Mouse (Mus musculus): ENCODE measurements around the gene Dhx40. TPM values are rescaled to one million over a fixed set of nuclear protein-coding genes. Genes with fewer than 3 reads are reported as not detected.
"Not testable (repeated sequence)": the region's sequence is repeated elsewhere in the genome, so short reads cannot be mapped to it uniquely, and the experiment has no call there.

Dhx40 gene
- polyA plus RNA-seq, 1 experiment from 2014 or later: 17.6 TPM

- no peak overlapping the region for H3K4me3 ChIP-seq
- H3K4me1 ChIP-seq (replicated peaks): 0 out of 2 replicates have a peak, but pooled peaks cover 3% of the 10 kb centered on the region
- 95% methylated on average over 2 of the region's 2 CpGs for WGBS
- H3K9ac ChIP-seq: no peak overlapping the region
- no peak overlapping the region for H3K27ac ChIP-seq (replicated peaks)
- ATAC-seq (ENCODE audit: low FRiP score, low read depth): no peak
- no peak overlapping the region for H3K4me2 ChIP-seq
- no peaks in the 10 kb centered on the region for H3K27me3 ChIP-seq
- no peaks in the 10 kb centered on the region for H3K9me3 ChIP-seq
- peaks cover 3% of the 10 kb centered on the region; the same call in 1 of the 2 replicates for H3K36me3 ChIP-seq
These were observed 68.1 kb downstream of the Dhx40 start for GRCm38 (mm10) chr11:86739470-86739869.

- ATAC-seq (ENCODE audit: low FRiP score, low read depth): no peak
- Histone ChIP-seq H3K4me1 (replicated peaks) (0 out of 2 replicates have a peak, but pooled peaks cover 1% of the 10 kb centered on the region), H3K4me3 (no peak overlapping the region), H3K36me3 (peaks cover 3% of the 10 kb centered on the region; the same call in 1 of the 2 replicates), H3K27me3 (no peaks in the 10 kb centered on the region), H3K27ac (replicated peaks) (no peak overlapping the region), H3K9me3 (no peaks in the 10 kb centered on the region), H3K4me2 (no peak overlapping the region), H3K9ac (no peak overlapping the region)
- WGBS: 96% methylated on average over 1 of the region's 1 CpGs
These were observed 68.6 kb downstream of the Dhx40 start for GRCm38 (mm10) chr11:86738956-86739355.

- not testable (repeated sequence) for H3K9me3 ChIP-seq; H3K9ac ChIP-seq; H3K4me3 ChIP-seq; H3K36me3 ChIP-seq; H3K27me3 ChIP-seq; H3K27ac ChIP-seq (replicated peaks); H3K4me2 ChIP-seq; H3K4me1 ChIP-seq (replicated peaks); ATAC-seq (ENCODE audit: low FRiP score, low read depth)
- 93% methylated on average over 1 of the region's 1 CpGs for WGBS
These were observed 69.2 kb downstream of the Dhx40 start for GRCm38 (mm10) chr11:86738308-86738707.

- Histone ChIP-seq H3K36me3 (peaks cover 8% of the 10 kb centered on the region), H3K4me3 (no peak overlapping the region), H3K9me3 (no peaks in the 10 kb centered on the region), H3K27me3 (no peaks in the 10 kb centered on the region), H3K4me1 (replicated peaks) (no peaks in the 10 kb centered on the region), H3K4me2 (no peak overlapping the region), H3K9ac (no peak overlapping the region), H3K27ac (replicated peaks) (no peak overlapping the region)
- WGBS: 85% methylated on average over 8 of the region's 8 CpGs
- no peak for ATAC-seq (ENCODE audit: low FRiP score, low read depth)
These were observed 70.1 kb downstream of the Dhx40 start for GRCm38 (mm10) chr11:86737301-86738000.

DNA sequence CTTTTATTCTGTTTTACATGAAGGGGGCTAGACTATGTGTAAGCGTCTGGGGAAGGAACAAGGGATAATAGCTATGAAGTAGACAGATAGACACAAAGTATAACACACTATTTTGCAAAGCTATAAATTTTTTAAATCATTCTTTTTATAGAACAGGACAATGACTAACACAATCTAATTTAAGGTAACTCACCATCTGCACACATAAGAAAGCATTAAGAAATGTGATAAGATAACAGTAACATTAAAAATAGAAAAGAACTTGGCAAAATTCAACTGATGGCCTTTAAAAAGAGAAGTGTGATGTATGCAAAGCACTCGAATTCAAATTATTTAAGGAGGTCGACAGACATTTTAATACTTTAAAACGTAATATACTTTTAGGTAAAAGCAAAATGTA lies 72.6 kb downstream of the Dhx40 start:
- Histone ChIP-seq H3K4me3 (no peak overlapping the region), H3K27ac (replicated peaks) (no peak overlapping the region), H3K4me1 (replicated peaks) (no peaks in the 10 kb centered on the region), H3K9ac (no peak overlapping the region), H3K9me3 (no peaks in the 10 kb centered on the region), H3K4me2 (no peak overlapping the region), H3K36me3 (peaks cover 21% of the 10 kb centered on the region), H3K27me3 (no peaks in the 10 kb centered on the region)
- WGBS: 96% methylated on average over 4 of the region's 4 CpGs
- ATAC-seq (ENCODE audit: low FRiP score, low read depth): no peak

DNA sequence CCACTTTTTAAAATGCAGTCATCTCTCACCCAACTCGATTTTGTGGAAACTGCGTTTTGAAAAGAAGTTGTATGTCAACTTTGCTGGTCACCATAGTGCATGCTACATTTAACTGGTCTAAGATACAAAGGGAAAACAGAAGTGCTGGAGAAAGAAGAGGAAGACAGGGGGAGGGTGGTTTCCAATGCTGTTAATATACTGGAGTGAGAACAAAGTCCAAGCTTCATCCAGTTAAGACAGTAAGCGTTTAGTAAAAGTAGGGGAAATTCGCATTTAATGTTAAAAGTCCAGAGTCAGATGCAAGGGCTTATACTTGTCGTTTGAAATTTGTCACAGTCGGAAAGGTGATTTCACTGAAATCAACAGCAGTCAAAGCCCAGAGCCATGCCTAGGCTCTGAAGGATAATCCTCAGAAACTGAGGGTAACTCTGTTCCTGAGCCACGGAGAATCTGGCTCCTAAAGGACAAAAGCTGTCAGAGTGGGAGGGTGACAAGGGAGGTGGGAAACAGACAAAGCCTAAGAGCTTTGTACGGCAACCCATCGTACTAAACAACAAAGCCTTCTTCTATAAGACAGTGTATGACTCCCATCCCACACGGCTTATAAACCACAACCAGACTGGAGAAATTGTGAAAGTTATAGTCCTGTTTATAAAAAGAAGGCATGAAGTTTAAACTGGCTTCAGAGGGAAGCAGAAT lies 73.2 kb downstream of the Dhx40 start:
- WGBS: 71% methylated on average over 10 of the region's 10 CpGs

GRCm38 (mm10) chr11:86731443-86731842 lies 76.1 kb downstream of the Dhx40 start:
- H3K4me2 ChIP-seq: no peak overlapping the region
- H3K27me3 ChIP-seq: no peaks in the 10 kb centered on the region
- no peak overlapping the region for H3K9ac ChIP-seq
- H3K27ac ChIP-seq (replicated peaks): no peak overlapping the region
- no peak for ATAC-seq (ENCODE audit: low FRiP score, low read depth)
- H3K4me1 ChIP-seq (replicated peaks): no peaks in the 10 kb centered on the region
- no peak overlapping the region for H3K4me3 ChIP-seq
- 92% methylated on average over 2 of the region's 2 CpGs for WGBS
- peaks cover 42% of the 10 kb centered on the region for H3K36me3 ChIP-seq
- no peaks in the 10 kb centered on the region for H3K9me3 ChIP-seq

More for the DNA sequence above, 73.2 kb downstream of the Dhx40 start:
- ATAC-seq (ENCODE audit: low FRiP score, low read depth): no peak
- Histone ChIP-seq H3K27me3 (no peaks in the 10 kb centered on the region), H3K27ac (replicated peaks) (no peak overlapping the region), H3K9me3 (no peaks in the 10 kb centered on the region), H3K4me3 (no peak overlapping the region), H3K4me1 (replicated peaks) (no peaks in the 10 kb centered on the region), H3K4me2 (no peak overlapping the region), H3K36me3 (peaks cover 24% of the 10 kb centered on the region), H3K9ac (no peak overlapping the region)

- H3K27me3 ChIP-seq: no peaks in the 10 kb centered on the region
- H3K9me3 ChIP-seq: no peaks in the 10 kb centered on the region
- no peak overlapping the region for H3K27ac ChIP-seq (replicated peaks)
- no peak overlapping the region for H3K4me2 ChIP-seq
- H3K4me1 ChIP-seq (replicated peaks): no peaks in the 10 kb centered on the region
- H3K4me3 ChIP-seq: no peak overlapping the region
- no peak for ATAC-seq (ENCODE audit: low FRiP score, low read depth)
- H3K9ac ChIP-seq: no peak overlapping the region
- H3K36me3 ChIP-seq: peaks cover 56% of the 10 kb centered on the region
These were observed 81.9 kb downstream of the Dhx40 start for GRCm38 (mm10) chr11:86725607-86726006.

- Histone ChIP-seq H3K9me3 (no peaks in the 10 kb centered on the region), H3K4me2 (no peak overlapping the region), H3K4me1 (replicated peaks) (no peaks in the 10 kb centered on the region), H3K4me3 (no peak overlapping the region), H3K9ac (no peak overlapping the region), H3K27ac (replicated peaks) (no peak overlapping the region), H3K27me3 (no peaks in the 10 kb centered on the region), H3K36me3 (peaks cover 61% of the 10 kb centered on the region)
- WGBS: 94% methylated on average over 7 of the region's 7 CpGs
- ATAC-seq (ENCODE audit: low FRiP score, low read depth): no peak
These were observed 82.6 kb downstream of the Dhx40 start for GRCm38 (mm10) chr11:86724982-86725381.

DNA sequence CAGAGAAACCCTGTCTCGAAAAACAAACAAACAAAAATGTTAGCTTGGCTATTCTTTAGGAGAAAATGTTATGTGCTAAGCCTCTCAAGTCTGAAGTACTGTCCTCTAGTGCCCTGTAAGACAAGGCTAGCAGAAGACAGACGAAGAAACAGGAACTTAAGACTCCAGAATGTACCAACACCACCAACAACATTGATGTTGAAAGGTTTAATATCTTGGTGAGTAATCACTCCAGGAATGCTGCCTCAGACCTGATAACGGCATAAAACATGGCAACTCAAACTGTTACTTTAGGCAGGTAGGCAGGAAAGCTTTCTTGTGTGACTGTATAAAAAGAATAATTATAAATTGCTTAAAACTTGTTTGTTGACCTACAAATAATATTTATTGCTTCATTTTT lies 83.5 kb downstream of the Dhx40 start:
- H3K27ac ChIP-seq (replicated peaks): no peak overlapping the region
- no peak overlapping the region for H3K4me2 ChIP-seq
- H3K9ac ChIP-seq: no peak overlapping the region
- no peaks in the 10 kb centered on the region for H3K4me1 ChIP-seq (replicated peaks)
- ATAC-seq (ENCODE audit: low FRiP score, low read depth): no peak
- no peaks in the 10 kb centered on the region for H3K27me3 ChIP-seq
- WGBS: 94% methylated on average over 3 of the region's 3 CpGs
- peaks cover 64% of the 10 kb centered on the region for H3K36me3 ChIP-seq
- H3K4me3 ChIP-seq: no peak overlapping the region
- H3K9me3 ChIP-seq: no peaks in the 10 kb centered on the region

- Histone ChIP-seq H3K4me1 (replicated peaks) (no peaks in the 10 kb centered on the region), H3K9ac (no peak overlapping the region), H3K36me3 (peaks cover 69% of the 10 kb centered on the region), H3K4me3 (no peak overlapping the region), H3K27me3 (no peaks in the 10 kb centered on the region), H3K9me3 (no peaks in the 10 kb centered on the region), H3K27ac (replicated peaks) (no peak overlapping the region), H3K4me2 (no peak overlapping the region)
- 93% methylated on average over 8 of the region's 8 CpGs for WGBS
- no peak for ATAC-seq (ENCODE audit: low FRiP score, low read depth)
These were observed 88.2 kb downstream of the Dhx40 start for GRCm38 (mm10) chr11:86719390-86719789.

All from hindbrain, embryonic 15.5 days (tissue).